Mouse (Mus musculus): Measurements from ENCODE around the gene Doc2b. TPM values are rescaled to one million over a fixed set of nuclear protein-coding genes. Genes with fewer than 3 reads are reported as not detected.

Doc2b gene
- polyA plus RNA-seq, 1 experiment from 2014 or later = 0.62 TPM

DNA sequence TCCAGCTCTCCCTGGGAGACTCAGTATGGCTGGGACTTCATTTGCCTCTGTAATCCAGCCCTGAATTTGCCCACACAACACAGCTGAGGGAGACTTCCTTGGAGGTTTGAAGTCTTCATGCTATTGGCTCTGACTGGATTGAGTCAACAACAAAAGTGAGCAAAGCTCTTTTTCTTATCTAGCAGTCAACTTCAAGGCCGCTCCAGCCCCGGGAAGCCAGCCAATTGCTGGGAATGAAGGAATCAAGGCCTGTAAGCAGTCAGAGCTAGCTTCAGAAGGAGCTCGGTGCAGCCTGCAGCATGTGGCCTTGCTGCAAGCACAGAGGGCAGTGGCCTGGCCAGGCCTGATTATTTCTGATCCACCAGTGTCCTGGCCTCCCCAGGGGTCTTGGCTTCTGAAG, 16.1 kb upstream of the Doc2b start:
- no peak overlapping the region for H3K4me2 ChIP-seq (replicated peaks)
- no peak for ATAC-seq (ENCODE audit: low FRiP score)
- 62% methylated on average over 3 of the region's 3 CpGs for WGBS
- H3K27ac ChIP-seq = no peak overlapping the region
- H3K4me1 ChIP-seq = peaks cover 3% of the 10 kb centered on the region; the same call in 1 of the 2 replicates
- no peak overlapping the region for H3K4me3 ChIP-seq
- no peaks in the 10 kb centered on the region for H3K36me3 ChIP-seq
- H3K9ac ChIP-seq = no peak overlapping the region
- no peaks in the 10 kb centered on the region for H3K9me3 ChIP-seq (replicated peaks)
- H3K27me3 ChIP-seq = 0 out of 2 replicates have a peak, but pooled peaks cover 2% of the 10 kb centered on the region

DNA sequence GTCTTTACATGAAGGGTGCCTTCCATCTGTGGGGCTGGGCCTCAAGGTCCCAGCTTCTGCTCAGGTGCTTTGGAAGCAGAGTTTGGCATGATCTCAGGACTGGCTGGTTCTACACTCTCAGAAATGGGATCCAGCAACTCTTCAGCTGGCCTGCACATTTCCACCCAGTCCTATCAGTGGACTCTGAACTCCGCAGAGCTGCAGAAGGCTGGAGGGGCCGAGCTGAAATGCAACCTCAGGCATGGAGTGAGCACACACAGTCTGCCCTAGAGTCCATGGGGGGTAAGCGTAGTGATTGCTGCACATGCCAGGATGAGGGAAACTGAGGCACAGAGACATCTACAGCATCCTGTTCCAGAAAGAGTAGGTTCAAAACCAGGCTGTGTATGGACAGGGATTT, 14.7 kb upstream of the Doc2b start:
- no peak overlapping the region for H3K27ac ChIP-seq
- no peak overlapping the region for H3K4me3 ChIP-seq
- H3K9me3 ChIP-seq (replicated peaks) = no peaks in the 10 kb centered on the region
- WGBS = 97% methylated on average over 3 of the region's 3 CpGs
- no peak for ATAC-seq (ENCODE audit: low FRiP score)
- H3K27me3 ChIP-seq = 0 out of 2 replicates have a peak, but pooled peaks cover 3% of the 10 kb centered on the region
- H3K9ac ChIP-seq = no peak overlapping the region
- peaks cover 3% of the 10 kb centered on the region; the same call in 1 of the 2 replicates for H3K4me1 ChIP-seq
- no peaks in the 10 kb centered on the region for H3K36me3 ChIP-seq
- no peak overlapping the region for H3K4me2 ChIP-seq (replicated peaks)

DNA sequence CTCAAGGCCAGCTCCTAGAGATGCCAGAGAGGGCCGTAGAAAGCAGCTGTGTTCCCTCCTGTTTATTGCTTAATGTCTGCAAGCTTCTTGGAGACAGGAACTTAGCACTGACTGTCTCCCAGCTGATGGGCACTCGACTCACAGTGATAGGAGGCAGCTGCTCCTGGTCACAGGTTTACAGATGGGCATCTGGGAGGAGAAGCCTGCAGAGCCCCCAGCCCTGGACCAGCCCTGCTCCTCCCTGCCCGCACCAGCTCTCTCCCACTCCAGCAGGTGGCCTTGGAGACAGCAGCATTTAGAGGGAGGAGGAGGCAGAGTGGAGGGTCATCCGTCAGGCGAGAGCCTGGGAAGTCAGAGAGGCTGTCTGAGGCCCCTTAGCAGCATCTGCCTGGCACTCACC, 11.6 kb upstream of the Doc2b start:
- Histone ChIP-seq H3K4me1 (no peaks in the 10 kb centered on the region), H3K9me3 (replicated peaks) (no peaks in the 10 kb centered on the region), H3K4me2 (replicated peaks) (no peak overlapping the region), H3K4me3 (no peak overlapping the region), H3K27ac (no peak overlapping the region), H3K36me3 (no peaks in the 10 kb centered on the region), H3K9ac (no peak overlapping the region), H3K27me3 (0 out of 2 replicates have a peak, but pooled peaks cover 3% of the 10 kb centered on the region)
- 39% methylated on average over 5 of the region's 5 CpGs for WGBS
- no peak for ATAC-seq (ENCODE audit: low FRiP score)

DNA sequence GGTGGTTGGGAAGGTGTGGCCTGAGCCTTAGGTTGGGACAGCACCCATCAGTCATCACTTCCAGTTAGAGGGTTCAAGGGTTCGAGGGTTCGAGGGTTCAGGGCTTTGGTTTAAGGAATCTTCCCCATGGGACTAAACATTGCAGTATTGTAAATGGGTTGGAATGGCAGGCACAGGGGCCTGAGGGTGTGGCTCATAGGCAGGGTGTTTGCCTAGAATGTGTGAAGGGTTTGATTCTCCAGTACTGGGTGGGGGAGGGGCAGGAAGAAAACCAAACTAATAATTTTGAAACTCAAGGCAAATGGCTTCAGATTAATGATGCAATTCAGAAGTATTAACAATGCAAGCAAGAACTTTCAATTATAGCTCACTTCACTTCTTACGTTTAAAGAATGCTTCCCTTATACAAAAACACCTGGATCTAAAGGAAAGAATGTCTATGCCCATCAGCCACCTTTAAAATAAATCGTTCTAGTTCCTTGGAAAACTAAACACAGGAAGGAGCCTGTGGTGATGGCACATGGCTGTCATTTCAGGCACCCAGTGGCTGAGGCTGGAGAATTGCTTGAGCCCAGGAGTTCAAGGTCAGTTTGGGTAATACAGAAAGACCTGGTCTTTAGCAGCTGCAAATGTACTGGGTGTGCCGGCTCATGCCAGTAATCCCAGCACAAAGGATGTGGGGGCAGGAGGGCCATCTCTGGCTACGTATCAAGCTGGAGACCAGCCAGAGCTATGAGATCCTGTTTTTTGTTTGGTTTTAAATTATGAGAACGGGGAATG, 6.1 kb upstream of the Doc2b start:
- no peak overlapping the region for H3K4me2 ChIP-seq (replicated peaks)
- no peak overlapping the region for H3K27ac ChIP-seq
- H3K4me1 ChIP-seq = peaks cover 8% of the 10 kb centered on the region
- H3K27me3 ChIP-seq = peaks cover 21% of the 10 kb centered on the region
- WGBS = 83% methylated on average over 7 of the region's 7 CpGs
- H3K4me3 ChIP-seq = no peak overlapping the region
- no peaks in the 10 kb centered on the region for H3K36me3 ChIP-seq
- no peaks in the 10 kb centered on the region for H3K9me3 ChIP-seq (replicated peaks)
- no peak overlapping the region for H3K9ac ChIP-seq
- no peak for ATAC-seq (ENCODE audit: low FRiP score)

DNA sequence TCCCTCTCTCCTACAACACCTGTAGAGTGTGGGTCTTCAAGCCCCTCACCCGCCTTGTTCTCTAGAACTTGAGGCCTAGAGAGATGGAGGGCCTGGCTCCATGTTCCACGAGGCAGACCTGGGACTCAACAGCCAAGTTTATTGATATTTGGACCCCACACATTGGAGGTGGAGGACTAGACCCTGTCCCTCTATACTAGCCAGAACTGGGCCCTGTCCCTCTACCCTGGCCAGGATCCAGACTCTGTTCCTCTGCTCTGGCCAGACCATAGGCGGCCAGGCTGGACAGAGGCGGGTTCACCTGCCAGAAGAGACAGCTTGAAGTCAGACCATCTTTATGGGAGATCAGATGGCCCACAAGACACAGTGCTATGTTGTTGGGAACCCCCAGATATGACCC, 5.5 kb upstream of the Doc2b start:
- H3K27ac ChIP-seq = no peak overlapping the region
- no peak overlapping the region for H3K4me2 ChIP-seq (replicated peaks)
- peaks cover 25% of the 10 kb centered on the region for H3K27me3 ChIP-seq
- no peaks in the 10 kb centered on the region for H3K36me3 ChIP-seq
- no peak overlapping the region for H3K4me3 ChIP-seq
- peaks cover 8% of the 10 kb centered on the region for H3K4me1 ChIP-seq
- ATAC-seq (ENCODE audit: low FRiP score) = no peak
- no peak overlapping the region for H3K9ac ChIP-seq
- 84% methylated on average over 4 of the region's 4 CpGs for WGBS
- H3K9me3 ChIP-seq (replicated peaks) = no peaks in the 10 kb centered on the region

DNA sequence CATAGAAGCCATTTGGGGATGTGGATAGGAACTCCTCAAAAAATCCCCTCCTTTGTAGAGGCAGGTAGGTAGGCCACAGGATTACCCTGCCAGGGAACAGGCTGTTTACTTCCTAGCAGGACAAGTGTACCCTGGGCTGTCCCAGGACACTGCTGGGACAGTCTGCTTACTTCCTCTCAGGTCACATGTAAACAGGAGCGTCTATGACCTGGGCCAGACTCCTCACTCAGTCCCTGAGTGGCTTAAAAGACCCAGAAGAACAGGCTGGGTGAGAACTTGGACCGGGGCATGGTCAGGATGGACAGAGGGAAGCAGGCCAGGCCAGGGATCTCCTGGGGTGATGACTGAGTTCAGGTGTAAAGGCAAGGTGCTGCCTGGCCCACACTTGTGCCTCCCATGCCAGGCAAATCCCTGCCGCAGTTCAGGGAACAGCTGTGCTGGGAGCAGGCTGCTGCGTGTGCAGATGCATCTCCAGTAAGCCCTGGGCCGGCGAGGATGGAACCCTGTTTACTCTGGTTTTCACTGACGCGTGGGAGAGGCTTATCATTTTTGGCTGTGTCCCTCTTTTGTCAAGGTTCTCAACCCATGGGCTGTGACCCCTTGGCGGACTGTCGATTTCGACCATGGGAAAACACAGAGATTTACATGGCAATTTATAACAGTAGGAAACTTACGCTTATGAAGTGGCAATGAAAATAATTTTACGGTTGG, 842 bp upstream of the Doc2b start:
- 0 out of 2 replicates have a peak, but pooled peaks have one; percentile 17 for ATAC-seq (ENCODE audit: low FRiP score)
- peaks cover 25% of the 10 kb centered on the region for H3K4me1 ChIP-seq
- H3K9ac ChIP-seq = no peak overlapping the region
- no peaks in the 10 kb centered on the region for H3K36me3 ChIP-seq
- H3K4me2 ChIP-seq (replicated peaks) = peak overlapping the region; percentile 72
- no peaks in the 10 kb centered on the region for H3K9me3 ChIP-seq (replicated peaks)
- 71% methylated on average over 13 of the region's 13 CpGs for WGBS
- no peak overlapping the region for H3K27ac ChIP-seq
- H3K4me3 ChIP-seq = peak overlapping the region; percentile 52; the same call in 1 of the 2 replicates
- peaks cover 70% of the 10 kb centered on the region for H3K27me3 ChIP-seq

DNA sequence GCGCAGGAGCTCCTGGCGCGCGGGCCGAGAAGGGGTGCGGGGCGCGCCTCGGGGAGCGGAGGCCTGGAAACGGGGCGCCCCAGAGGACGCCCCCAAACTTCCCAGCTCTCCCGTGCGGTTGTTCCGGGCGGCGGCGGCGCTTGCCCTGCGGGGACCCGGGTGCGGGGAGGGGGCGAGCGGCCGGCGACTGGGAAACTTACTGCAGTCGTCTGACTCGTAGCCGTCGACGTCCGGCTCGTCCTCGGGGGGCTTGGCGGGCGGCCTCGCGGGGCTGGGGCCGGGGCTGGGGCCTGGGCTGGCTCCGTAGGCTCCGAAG, 570 bp downstream of the Doc2b start:
- H3K4me2 ChIP-seq (replicated peaks) = peak overlapping the region; percentile 72
- peaks cover 25% of the 10 kb centered on the region for H3K4me1 ChIP-seq
- H3K27me3 ChIP-seq = peaks cover 70% of the 10 kb centered on the region
- H3K9me3 ChIP-seq (replicated peaks) = no peaks in the 10 kb centered on the region
- peak overlapping the region; percentile 64 for H3K9ac ChIP-seq
- peak overlapping the region; percentile 52 for H3K4me3 ChIP-seq
- 3% methylated on average over 39 of the region's 42 CpGs for WGBS
- H3K27ac ChIP-seq = no peak overlapping the region
- no peaks in the 10 kb centered on the region for H3K36me3 ChIP-seq
- no peak; the same call in 1 of the 2 replicates for ATAC-seq (ENCODE audit: low FRiP score)

DNA sequence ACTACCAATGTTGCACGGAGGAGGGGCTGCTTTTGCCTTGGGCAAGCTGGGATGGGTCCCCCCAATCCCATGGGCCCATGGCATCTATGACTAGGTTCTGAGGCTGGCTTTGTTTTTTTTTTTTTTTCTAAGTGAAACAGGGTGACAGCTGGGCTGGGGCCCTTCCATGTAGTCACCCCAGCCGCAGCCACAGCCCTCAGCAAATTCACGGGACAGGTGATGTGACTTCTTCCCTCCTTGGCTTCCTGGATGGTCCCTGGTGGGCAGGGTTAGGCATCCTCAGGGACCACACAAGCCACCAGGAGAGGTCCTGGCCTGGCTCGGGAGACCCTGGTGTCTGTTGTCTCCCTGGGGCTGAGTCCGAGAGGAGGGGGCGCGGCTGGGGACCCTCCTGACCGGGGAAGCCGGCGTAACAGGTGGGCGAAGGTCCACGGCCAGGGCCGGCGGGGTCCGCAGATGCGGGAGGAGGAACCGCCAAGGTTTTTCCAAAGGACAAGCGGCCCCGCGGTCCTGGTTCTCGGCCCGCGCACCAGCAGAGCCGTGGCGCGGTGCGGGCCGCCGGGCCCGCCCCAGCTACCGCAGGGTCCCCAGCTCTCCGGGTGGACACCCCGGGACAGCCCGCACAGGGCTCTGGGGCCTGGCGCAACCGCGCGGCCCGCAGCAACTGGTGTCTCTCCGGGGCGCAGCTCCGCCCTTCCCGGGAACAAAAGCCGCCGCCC, 1.1 kb downstream of the Doc2b start:
- Histone ChIP-seq H3K27me3 (peaks cover 73% of the 10 kb centered on the region), H3K9me3 (replicated peaks) (no peaks in the 10 kb centered on the region), H3K4me1 (peaks cover 23% of the 10 kb centered on the region), H3K36me3 (no peaks in the 10 kb centered on the region), H3K27ac (no peak overlapping the region), H3K9ac (peak overlapping the region; percentile 64), H3K4me3 (peak overlapping the region; percentile 52), H3K4me2 (replicated peaks) (peak overlapping the region; percentile 72)
- no peak for ATAC-seq (ENCODE audit: low FRiP score)
- WGBS = 6% methylated on average over 45 of the region's 45 CpGs

DNA sequence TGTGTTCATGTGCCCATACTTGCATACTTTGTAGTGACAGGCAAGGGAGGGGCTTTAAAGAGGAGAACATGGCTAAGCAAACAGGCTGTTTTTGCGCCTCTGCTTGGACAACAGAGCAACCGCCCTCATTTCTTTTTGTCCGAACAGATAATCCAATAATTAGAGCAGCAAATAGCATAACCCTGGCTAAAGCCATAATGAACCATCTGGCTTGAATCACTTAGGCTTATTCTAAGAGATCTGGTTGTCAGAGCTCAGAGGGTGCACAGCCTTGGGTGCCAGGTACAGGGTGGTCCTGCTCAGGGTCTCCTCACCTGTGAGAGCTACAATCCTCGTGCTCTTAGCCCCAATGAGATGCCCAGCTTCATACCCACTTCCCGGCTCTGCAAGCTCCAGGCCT, 2.5 kb downstream of the Doc2b start:
- no peaks in the 10 kb centered on the region for H3K36me3 ChIP-seq
- H3K9ac ChIP-seq = no peak overlapping the region
- H3K27ac ChIP-seq = no peak overlapping the region
- no peaks in the 10 kb centered on the region for H3K9me3 ChIP-seq (replicated peaks)
- ATAC-seq (ENCODE audit: low FRiP score) = no peak
- H3K4me3 ChIP-seq = no peak overlapping the region
- H3K4me2 ChIP-seq (replicated peaks) = no peak overlapping the region
- peaks cover 17% of the 10 kb centered on the region for H3K4me1 ChIP-seq
- 80% methylated on average over 5 of the region's 5 CpGs for WGBS
- peaks cover 68% of the 10 kb centered on the region for H3K27me3 ChIP-seq

DNA sequence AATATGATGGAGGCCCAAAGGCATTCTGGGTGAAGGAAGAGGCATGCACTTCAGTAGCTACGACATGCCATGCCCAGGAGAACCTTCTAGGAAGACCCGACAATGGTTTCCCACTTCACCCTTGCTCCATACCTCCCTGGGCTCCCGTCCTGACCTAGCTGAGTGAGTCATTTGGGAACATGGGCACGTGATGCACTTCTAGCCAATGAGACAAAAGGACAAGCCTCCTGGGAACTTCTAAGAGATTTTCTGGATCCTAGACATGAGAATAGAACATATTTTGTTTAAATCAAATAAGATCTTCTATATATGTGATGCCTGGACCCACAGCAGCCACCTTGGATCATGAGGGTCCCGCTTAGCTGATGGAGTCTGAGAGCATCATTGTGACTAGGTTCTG, 3.3 kb downstream of the Doc2b start:
- Histone ChIP-seq H3K27ac (no peak overlapping the region), H3K4me2 (replicated peaks) (no peak overlapping the region), H3K36me3 (no peaks in the 10 kb centered on the region), H3K27me3 (peaks cover 59% of the 10 kb centered on the region), H3K9me3 (replicated peaks) (no peaks in the 10 kb centered on the region), H3K4me3 (no peak overlapping the region), H3K4me1 (peaks cover 17% of the 10 kb centered on the region), H3K9ac (no peak overlapping the region)
- ATAC-seq (ENCODE audit: low FRiP score) = no peak
- WGBS = 80% methylated on average over 5 of the region's 5 CpGs

DNA sequence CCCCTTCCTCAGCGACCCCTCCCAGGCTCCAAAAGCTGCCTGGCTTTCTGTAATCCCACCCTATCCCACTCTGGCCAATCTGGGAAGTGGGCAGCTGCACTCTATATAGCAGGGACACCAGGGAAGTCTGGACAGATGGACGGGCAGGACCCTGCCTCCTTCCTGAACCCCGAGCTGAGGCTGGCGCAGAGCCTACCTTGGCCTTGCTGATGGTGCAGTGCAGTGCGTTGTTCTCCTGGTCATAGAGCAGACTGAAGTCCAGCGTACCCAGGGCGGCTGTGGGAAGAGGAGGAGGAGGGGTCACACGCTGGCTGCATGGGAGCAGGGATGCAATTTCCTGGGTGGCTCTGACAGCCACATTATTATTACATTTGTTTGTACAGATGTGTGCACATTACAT, 10.0 kb downstream of the Doc2b start:
- no peak overlapping the region for H3K9ac ChIP-seq
- 72% methylated on average over 8 of the region's 8 CpGs for WGBS
- no peak for ATAC-seq (ENCODE audit: low FRiP score)
- H3K4me3 ChIP-seq = no peak overlapping the region
- no peak overlapping the region for H3K27ac ChIP-seq
- H3K9me3 ChIP-seq (replicated peaks) = no peaks in the 10 kb centered on the region
- no peaks in the 10 kb centered on the region for H3K4me1 ChIP-seq
- no peak overlapping the region for H3K4me2 ChIP-seq (replicated peaks)
- no peaks in the 10 kb centered on the region for H3K36me3 ChIP-seq
- 0 out of 2 replicates have a peak, but pooled peaks cover 6% of the 10 kb centered on the region for H3K27me3 ChIP-seq

DNA sequence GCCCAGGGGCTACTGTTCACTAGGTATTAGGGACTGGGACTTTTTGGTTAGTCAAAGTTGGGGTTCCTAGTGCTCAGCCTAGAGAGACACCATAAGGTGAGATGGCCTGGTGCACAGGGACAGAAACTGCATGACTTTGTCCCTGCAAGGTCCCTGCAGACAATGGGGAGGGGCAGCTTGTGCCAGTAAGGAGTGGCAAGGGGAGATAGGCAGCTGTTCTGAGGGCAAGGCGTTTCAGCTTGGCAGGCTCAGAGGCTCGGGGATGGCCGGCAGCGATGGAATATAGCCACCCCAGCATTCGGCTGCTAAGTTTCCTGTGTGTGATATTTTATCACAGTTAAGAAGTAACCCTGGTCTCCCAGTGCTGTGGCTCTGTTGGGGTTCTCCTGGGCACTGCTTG, 12.1 kb downstream of the Doc2b start:
- Histone ChIP-seq H3K9me3 (replicated peaks) (no peaks in the 10 kb centered on the region), H3K4me3 (no peak overlapping the region), H3K4me2 (replicated peaks) (no peak overlapping the region), H3K4me1 (no peaks in the 10 kb centered on the region), H3K27ac (no peak overlapping the region), H3K9ac (no peak overlapping the region), H3K36me3 (no peaks in the 10 kb centered on the region), H3K27me3 (0 out of 2 replicates have a peak, but pooled peaks cover 3% of the 10 kb centered on the region)
- 85% methylated on average over 5 of the region's 5 CpGs for WGBS
- no peak for ATAC-seq (ENCODE audit: low FRiP score)

Data from hindbrain, embryonic 12.5 days (tissue).